Mouse (Mus musculus) B cell, adult (primary cell): ENCODE results near the gene Rpl18a. TPM values are rescaled to one million over a fixed set of nuclear protein-coding genes. Genes with fewer than 3 reads are reported as not detected.

Source experiments
- total RNA-seq: library from RNA; stranded (reverse); gene quantifications from 4 replicates; pipeline ENCODE4 v1.2.4, GENCODE M21; 2023; ENCODE audit not compliant: inconsistent age

Rpl18a gene
- total RNA-seq, result 4,077 to 4,166 TPM (median 4,161 TPM) in 4 replicates

DNA sequence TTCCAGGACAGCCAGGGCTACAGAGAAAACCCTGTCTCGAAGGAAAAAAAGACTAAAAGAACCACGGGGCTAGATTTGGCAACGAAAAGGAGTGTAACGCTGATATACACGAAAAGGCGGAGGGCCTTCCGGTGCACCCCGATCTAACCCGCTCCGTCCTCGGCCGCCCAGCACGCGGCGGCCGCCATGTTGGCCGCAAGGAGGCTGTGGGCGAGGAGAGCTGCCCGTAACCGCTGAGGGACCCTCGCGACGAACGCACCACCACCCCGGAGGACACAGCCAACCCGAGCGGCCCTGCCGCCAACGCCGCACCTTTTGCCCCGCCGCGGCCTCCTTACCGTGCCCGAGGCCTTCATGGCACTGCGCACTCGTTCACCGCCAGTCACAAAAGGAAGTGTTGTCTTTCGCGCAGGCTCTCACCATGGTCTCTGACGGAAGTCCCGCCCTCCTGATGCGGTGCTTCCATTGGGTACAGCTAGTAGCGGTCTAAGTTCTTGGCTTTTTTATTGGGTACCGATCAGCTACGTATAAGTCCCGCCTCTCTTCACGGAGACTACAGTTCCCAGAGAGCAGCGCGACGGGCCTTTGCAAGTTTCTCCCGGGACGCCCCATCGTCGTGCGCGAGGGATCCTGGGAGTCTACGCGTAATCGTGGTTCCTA is at the start of gene Rpl18a:
Gene Rpl18a (minus strand): TSS at position 392 of the 660 bp plus-strand sequence.

DNA sequence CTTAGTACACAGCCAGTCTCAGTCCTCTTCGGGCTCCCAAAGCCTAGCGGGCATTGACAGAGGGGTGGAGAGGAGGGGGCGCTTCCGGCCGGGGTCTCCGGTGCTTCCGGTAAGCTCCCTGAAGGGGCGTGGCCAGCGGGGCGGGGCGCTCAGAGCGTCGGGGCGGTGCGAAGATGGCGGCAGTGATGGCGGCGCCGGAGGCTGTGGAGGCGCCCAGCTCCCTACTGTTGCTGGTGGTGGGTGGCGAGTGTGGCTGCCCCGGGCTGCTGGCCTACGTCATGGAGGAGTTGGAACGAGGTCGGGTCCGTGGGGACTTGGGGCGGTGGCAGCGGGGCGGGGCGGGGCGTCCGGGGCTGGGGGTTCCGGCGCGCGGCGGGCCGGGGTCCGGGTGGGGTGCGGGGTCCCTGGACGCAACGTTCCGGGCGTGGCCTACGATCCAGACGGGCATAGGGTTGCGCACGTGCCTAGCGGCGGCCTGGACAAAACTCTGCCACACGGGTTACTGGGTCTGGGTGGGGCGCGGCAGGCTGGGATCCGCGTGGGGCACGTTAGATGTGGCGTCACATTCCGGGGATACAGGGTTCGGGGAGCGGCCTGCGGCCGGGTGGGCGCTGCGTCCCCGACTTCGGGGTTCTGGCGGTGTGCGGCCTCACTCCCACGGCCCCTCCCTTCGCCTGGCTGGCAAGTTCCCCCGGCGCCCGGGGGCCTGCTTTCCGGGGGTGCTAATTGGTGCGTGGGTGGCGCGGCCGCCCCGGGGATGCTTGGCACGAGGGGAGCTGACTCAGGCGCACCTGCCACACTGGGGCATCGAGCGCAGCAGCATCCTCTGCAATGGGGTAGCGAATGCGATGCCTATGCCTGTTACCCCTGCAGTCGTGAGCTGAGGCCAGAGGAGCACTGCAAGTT is 8.9 kb upstream of the Rpl18a start, which contains the start of gene Map1s:
Gene Map1s (plus strand): TSS at position 102 of the 906 bp plus-strand sequence.

DNA sequence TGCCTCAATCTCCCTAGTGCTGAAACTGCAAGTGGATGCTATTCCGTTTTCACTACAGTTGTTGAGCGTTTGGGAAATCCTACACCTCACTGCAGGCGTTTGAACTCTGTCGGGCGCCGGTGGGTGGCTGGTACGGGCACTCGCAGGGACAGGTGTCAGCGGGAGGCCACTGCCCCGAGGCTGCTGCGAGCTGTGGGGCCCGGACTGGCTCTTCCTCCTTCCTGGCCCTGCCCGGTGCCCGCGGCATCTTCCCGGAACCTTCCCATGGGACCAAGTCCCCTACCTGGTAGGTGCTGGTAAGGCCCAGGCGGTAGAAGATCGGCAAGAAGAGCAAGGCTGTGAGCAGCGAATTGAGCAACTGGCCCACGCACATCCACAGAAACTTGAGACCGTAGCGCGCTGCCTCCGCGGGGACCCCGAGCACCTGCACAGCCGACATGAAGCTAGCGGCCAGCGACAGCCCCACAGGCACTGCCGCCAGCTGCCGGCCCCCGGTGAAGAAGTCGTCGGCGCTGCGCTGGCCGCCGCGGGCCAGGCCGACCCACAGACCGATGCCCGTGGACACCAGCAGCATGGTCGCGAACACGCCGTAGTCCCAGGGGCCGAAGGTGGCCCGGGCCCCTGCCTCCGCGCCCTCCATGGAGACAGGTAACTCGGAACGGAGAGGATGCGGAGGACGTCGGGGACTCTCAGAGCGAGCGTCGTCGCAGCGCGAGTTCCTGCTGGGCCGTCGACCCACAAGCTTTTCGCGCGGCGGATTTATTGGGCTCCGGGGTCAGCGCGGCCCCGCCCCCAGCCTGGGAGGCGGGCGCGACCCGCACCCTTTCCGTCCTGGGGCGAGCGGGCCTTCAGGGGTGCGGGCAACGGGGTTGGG is 5.0 kb downstream of the Rpl18a start, which contains the start of gene Slc5a5:
Gene Slc5a5 (minus strand): TSS at position 736 of the 874 bp plus-strand sequence.

DNA sequence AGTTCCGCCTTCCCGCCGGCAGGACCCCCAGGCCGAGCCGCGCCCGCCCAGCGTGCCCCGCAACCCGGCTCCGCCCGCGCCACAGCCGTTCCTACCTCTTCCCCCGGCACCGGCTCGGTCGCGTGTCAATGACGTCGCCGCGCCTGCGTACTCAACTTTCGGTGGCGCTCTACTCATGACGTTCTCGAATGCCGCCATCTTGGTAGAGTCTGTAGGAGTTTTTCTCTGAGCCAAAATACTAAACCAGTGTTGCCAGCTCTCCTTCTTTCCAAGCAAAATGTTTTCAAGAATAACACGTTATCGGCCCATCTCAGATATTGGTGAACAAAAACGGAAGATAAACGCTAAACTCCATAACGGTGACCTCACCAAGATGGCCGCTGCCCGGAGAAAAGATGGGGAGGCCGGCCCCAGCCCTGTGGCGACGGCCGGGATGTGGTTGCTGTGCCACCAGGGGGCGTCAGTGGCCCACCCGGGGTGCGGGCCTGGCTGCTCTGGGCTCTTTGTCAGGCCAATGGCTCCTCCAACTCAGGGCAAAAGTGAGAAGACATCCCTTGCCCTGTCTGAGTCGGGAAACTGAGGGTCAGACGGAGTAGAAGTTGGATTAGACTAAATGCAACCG is 23.7 kb downstream of the Rpl18a start, which contains the start of gene Ccdc124:
Gene Ccdc124 (minus strand): TSS at position 572 of the 622 bp plus-strand sequence.

DNA sequence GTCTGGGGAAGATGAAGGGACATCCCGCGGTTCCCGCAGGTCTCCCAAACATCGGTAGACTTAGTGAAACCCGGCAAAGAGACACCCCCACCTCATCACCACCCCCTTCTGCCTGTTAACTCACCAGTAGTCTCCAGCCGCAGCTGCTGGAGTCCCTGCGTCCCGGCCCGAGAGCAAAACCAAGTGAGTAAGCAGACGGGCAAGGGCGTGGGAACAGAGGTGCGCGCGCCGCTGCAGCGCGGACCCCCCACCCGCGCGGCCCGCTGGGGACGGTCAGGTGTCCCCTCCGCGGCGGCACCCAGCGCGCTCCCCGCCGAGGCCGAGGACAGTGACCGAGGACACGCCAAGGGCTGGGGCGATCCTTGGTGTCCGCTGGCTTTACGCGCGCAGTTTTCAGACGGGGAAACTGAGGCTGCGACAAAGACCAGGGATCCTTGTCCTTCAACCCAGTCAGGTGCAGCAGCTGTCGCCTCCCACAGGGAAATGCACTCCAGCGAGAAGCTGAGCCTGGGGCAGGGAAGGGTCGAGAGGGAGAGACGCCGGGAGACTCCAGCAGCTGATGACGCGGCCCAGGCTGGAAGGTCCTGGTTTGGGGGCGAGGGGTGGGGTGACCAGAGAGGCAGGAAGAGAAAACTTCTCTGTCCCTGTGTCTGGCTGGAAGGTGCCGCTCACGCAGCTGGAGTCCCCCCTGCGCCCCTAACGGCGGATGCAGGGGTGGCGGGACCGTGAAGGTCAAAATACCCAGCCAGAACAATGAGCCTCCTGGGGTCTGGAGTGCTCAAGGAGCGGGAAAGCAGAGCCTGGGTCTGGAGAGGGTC is 34.2 kb downstream of the Rpl18a start, which contains the start of gene Kcnn1:
Gene Kcnn1 (minus strand): TSS at position 435 of the 818 bp plus-strand sequence.

Other genes starting within 250 kb of the Rpl18a start
- 7.3 to 13.8 TPM (median 11.9 TPM) in 4 replicates for gene Pgpep1, start 237.0 kb downstream of the Rpl18a start, total RNA-seq
- gene Lsm4, start 224.2 kb downstream of the Rpl18a start, total RNA-seq, result 110 to 142 TPM (median 130 TPM) in 4 replicates
- gene Jund, start 198.5 kb downstream of the Rpl18a start, total RNA-seq, result 2,155 to 2,567 TPM (median 2,406 TPM) in 4 replicates
- gene Iqcn, start 194.0 kb downstream of the Rpl18a start, total RNA-seq, result 40.3 to 68.5 TPM (median 46.5 TPM) in 4 replicates
- gene Gm3336, start 178.9 kb downstream of the Rpl18a start, total RNA-seq, result 0.87 to 2.4 TPM in 2 of 4 replicates, not detected in the others
- gene Pde4c, start 173.7 kb downstream of the Rpl18a start, total RNA-seq, result 2.7 to 6.0 TPM (median 3.9 TPM) in 4 replicates
- 8.1 to 11.7 TPM (median 10.3 TPM) in 4 replicates for gene Rab3a, start 142.7 kb downstream of the Rpl18a start, total RNA-seq
- 23.5 to 28.2 TPM (median 25.8 TPM) in 4 replicates for gene Mpv17l2, start 136.5 kb downstream of the Rpl18a start, total RNA-seq
- gene Pik3r2, start 120.7 kb downstream of the Rpl18a start, total RNA-seq, result 23.1 to 25.4 TPM (median 24.1 TPM) in 4 replicates
- gene Mast3, start 92.4 kb downstream of the Rpl18a start, total RNA-seq, result 195 to 225 TPM (median 218 TPM) in 4 replicates
- gene Il12rb1, start 89.0 kb downstream of the Rpl18a start, total RNA-seq, result 0.70 to 2.7 TPM (median 1.5 TPM) in 4 replicates
- gene Arrdc2, start 57.7 kb downstream of the Rpl18a start, total RNA-seq, result 19.3 to 21.0 TPM (median 20.2 TPM) in 4 replicates
- gene Kcnn1, start 34.2 kb downstream of the Rpl18a start, total RNA-seq, result 0.15 to 0.18 TPM in 2 of 4 replicates, not detected in the others
- gene Ccdc124, start 23.5 kb downstream of the Rpl18a start, total RNA-seq, result 36.9 to 45.2 TPM (median 43.9 TPM) in 4 replicates
- not detected in 4 replicates for gene Slc5a5, start 4.7 kb downstream of the Rpl18a start, total RNA-seq
- gene Map1s, start 8.5 kb upstream of the Rpl18a start, total RNA-seq, result 54.1 to 74.7 TPM (median 67.4 TPM) in 4 replicates